Comparison of ENCODE assay signal across 29 mouse cellular contexts in the genomic region with DNA sequence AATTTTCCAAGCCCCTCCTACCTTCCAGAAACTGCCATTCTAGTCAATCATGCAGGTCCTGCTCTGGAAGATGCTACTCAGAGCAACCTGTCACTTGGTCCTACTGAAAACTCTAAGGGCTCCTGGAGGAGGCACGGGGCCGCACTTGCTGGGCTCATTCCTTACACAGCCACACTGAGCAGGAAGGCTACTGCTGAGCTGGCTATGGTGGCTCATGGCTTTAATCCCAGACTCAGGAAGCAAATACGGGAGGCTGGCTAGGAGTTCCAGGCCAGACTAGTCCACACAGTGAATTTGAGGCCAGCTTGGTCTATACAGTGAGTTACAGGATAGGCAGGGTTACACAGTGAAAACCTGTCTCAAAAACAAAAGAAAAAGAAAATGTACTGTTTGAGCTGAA. TPM values are rescaled to one million over a fixed set of nuclear protein-coding genes. Genes with fewer than 3 reads are reported as not detected.
DNase-seq lines count a peak whose midpoint lies in the region; ATAC-seq and TF ChIP-seq lines count a peak whose summit lies in the region.
"Had no signal": no experiment of that assay in that cellular context is flagged by ENCODE, and none has a peak within 500 bp of the region (broad histone marks: within the 10 kb centered on the region; RNA-seq: fewer than 3 reads in every experiment).

No protein-coding gene starts in this region.

- H3K27me3 ChIP-seq in cerebellum, adult 2 months (ENCODE audit: control insufficient read depth, insufficient read depth, low read length) = no peaks in the 10 kb centered on the region
- no peaks in the 10 kb centered on the region for H3K27me3 ChIP-seq in intestine, postnatal 0 days (replicated peaks; ENCODE audit: control insufficient read depth, insufficient read depth, low read length)
- H3K27me3 ChIP-seq: embryonic facial prominence, embryonic 12.5 days; heart, embryonic 12.5 days; limb, embryonic 12.5 days; lung, embryonic 15.5 days; neural tube, embryonic 12.5 days had no signal

- peak overlapping the region; percentile 55 for H3K27ac ChIP-seq in gastrocnemius, adult 2 months
- H3K27ac ChIP-seq in cerebellum, adult 2 months (ENCODE audit: insufficient read depth, low read length) = no peak overlapping the region
- no peak overlapping the region for H3K27ac ChIP-seq in intestine, postnatal 0 days (ENCODE audit: low read depth, low read length)
- H3K27ac ChIP-seq: embryonic facial prominence, embryonic 12.5 days; forebrain, embryonic 10.5 days; heart, adult 2 months; kidney, postnatal 0 days; limb, embryonic 12.5 days; lung, embryonic 15.5 days; midbrain, embryonic 10.5 days; neural tube, embryonic 12.5 days had no signal

- intact Hi-C loops in gastrocnemius, adult 2 months (cut with DNase I) = no loop called here

- TF ChIP-seq POLR2A in cerebellum, adult 2 months (IDR thresholded peaks at IDR 0.05; ENCODE audit: borderline replicate concordance, insufficient read depth, low read length) = no peak

- no peak overlapping the region for H3K4me2 ChIP-seq in intestine, postnatal 0 days (replicated peaks; ENCODE audit: low read depth)
- H3K4me2 ChIP-seq: embryonic facial prominence, embryonic 12.5 days; heart, embryonic 12.5 days; limb, embryonic 12.5 days; lung, embryonic 15.5 days; neural tube, embryonic 12.5 days had no signal

- no peak for ATAC-seq in intestine, postnatal 0 days
- ATAC-seq: CD4-positive, CD25-positive, alpha-beta regulatory T cell, adult 4 months; forebrain, postnatal 0 days; hindbrain, embryonic 16.5 days; midbrain, embryonic 16.5 days had no signal

- no peaks in the 10 kb centered on the region for H3K36me3 ChIP-seq in intestine, postnatal 0 days (ENCODE audit: control insufficient read depth, insufficient read depth)

- peak; percentile 38 for DNase-seq in gastrocnemius, adult 2 months
- no peak for DNase-seq in gastrocnemius, adult 18-20 months (ENCODE audit: low spot score)
- DNase-seq in cerebellum, adult 11 months = peak; percentile 28
- peak; percentile 51 to 66 for DNase-seq in cerebellum, adult 2 months
- DNase-seq in cerebellum, postnatal 25 days = peak; percentile 46 to 58
- DNase-seq in Muller cell, postnatal 12 days (ENCODE audit: inconsistent ontology term) = no peak
- DNase-seq: adrenal gland, postnatal 25 days; forebrain, postnatal 0 days; gastrocnemius, postnatal 36 days; heart, adult 2 months; kidney, adult 2 months; kidney, postnatal 4 days; layer of hippocampus, postnatal 36 days; right cerebral cortex, adult 18-20 months; spleen, adult 18-20 months; thymus, postnatal 14 days had no signal

- WGBS in cerebellum, adult 2 months = 9% methylated on average over 3 of the region's 3 CpGs
- 73% methylated on average over 3 of the region's 3 CpGs for WGBS in intestine, postnatal 0 days

- TF ChIP-seq CTCF in gastrocnemius, adult 2 months (IDR thresholded peaks at IDR 0.05) = no peak
- TF ChIP-seq CTCF in cerebellum, adult 2 months (IDR thresholded peaks at IDR 0.05; ENCODE audit: borderline replicate concordance, insufficient read depth, low read depth, low read length) = no peak
- TF ChIP-seq CTCF in intestine, postnatal 0 days (IDR thresholded peaks at IDR 0.05; ENCODE audit: low read depth) = no peak

- H3K4me1 ChIP-seq in cerebellum, adult 2 months (ENCODE audit: control insufficient read depth, insufficient read depth, low read length) = peaks cover 27% of the 10 kb centered on the region
- H3K4me1 ChIP-seq in intestine, postnatal 0 days (replicated peaks; ENCODE audit: control insufficient read depth, insufficient read depth, low read length) = peaks cover 14% of the 10 kb centered on the region; the same call in 1 of the 2 replicates

- H3K9ac ChIP-seq in intestine, postnatal 0 days (ENCODE audit: low read depth, low read length) = no peak overlapping the region
- H3K9ac ChIP-seq: embryonic facial prominence, embryonic 12.5 days; forebrain, postnatal 0 days; heart, embryonic 12.5 days; limb, embryonic 12.5 days; lung, embryonic 15.5 days; neural tube, embryonic 12.5 days had no signal

- no peak overlapping the region for H3K4me3 ChIP-seq in gastrocnemius, adult 2 months
- H3K4me3 ChIP-seq in cerebellum, adult 2 months (replicated peaks; ENCODE audit: insufficient read depth, low read depth, low read length) = no peak overlapping the region
- no peak overlapping the region for H3K4me3 ChIP-seq in intestine, postnatal 0 days (ENCODE audit: low read depth, low read length)
- H3K4me3 ChIP-seq: embryonic facial prominence, embryonic 12.5 days; forebrain, embryonic 10.5 days; heart, adult 2 months; heart, embryonic 12.5 days; limb, embryonic 12.5 days; lung, embryonic 15.5 days; midbrain, embryonic 10.5 days; myocyte; neural tube, embryonic 12.5 days had no signal

- H3K9me3 ChIP-seq in intestine, postnatal 0 days (ENCODE audit: control insufficient read depth) = no peaks in the 10 kb centered on the region
- H3K9me3 ChIP-seq: embryonic facial prominence, embryonic 12.5 days; forebrain, embryonic 10.5 days; heart, embryonic 12.5 days; limb, embryonic 12.5 days; lung, embryonic 15.5 days; midbrain, embryonic 10.5 days; neural tube, embryonic 12.5 days had no signal

RNA-seq across cellular contexts. Expression of a gene that starts 15.4 kb away (rescaled TPM):
- total RNA-seq in gastrocnemius, adult 2 months (2021) = 10 to 100 TPM; 32.2 to 39.3 TPM
- 10 to 100 TPM; 26.9 to 36.5 TPM for total RNA-seq in gastrocnemius, adult 18-20 months (2021)
- polyA plus RNA-seq in cerebellum, adult 2 months (2012; rRNA removed) = 23.9 and 24.8 TPM in 2 replicates
- 24.3 and 24.5 TPM in 2 replicates for polyA plus RNA-seq in intestine, postnatal 0 days (2015; fragmentation: Nextera tagmentation; extraction: Ambion mirVana)

Comparison
In these comparisons a context has a peak if more than half of its experiments do, and no peak if none do; other contexts are left out.
1. DNase-seq: peak in gastrocnemius, adult 2 months (single experiment), cerebellum, adult 11 months (single experiment), cerebellum, adult 2 months (2 of 2) and cerebellum, postnatal 25 days (2 of 2); none in gastrocnemius, adult 18-20 months (single experiment) and Muller cell, postnatal 12 days (single experiment).